Mouse (Mus musculus) brain, embryonic 14.5 days (tissue): Measurements from ENCODE around the gene Cfap43.

Source experiments
- CTCF ChIP-seq: fragments of 200-500 bp; IDR thresholded peaks from 2 replicates; pipeline ENCODE4 v1.5.1; 2012; ENCODE audit warnings: inconsistent platforms, mild to moderate bottlenecking, moderate library complexity, borderline replicate concordance; ENCODE audit not compliant: insufficient read depth, insufficient read length; ENCODE audit errors: extremely low read depth
- POLR2A ChIP-seq: fragments of 200-500 bp; IDR thresholded peaks from 2 replicates; pipeline ENCODE4 v1.6.1; 2012; ENCODE audit warnings: mild to moderate bottlenecking, inconsistent platforms, borderline replicate concordance; ENCODE audit not compliant: poor library complexity, insufficient read depth, insufficient read length, severe bottlenecking; ENCODE audit errors: extremely low read depth

GRCm38 (mm10) chr19:47905081-47905480, 14.0 kb downstream of the Cfap43 start:
- TF ChIP-seq CTCF (no peak), POLR2A (no peak)
